Mouse (Mus musculus) MEL (cell line): Measurements from ENCODE around the gene Wdr60. TPM values are rescaled to one million over a fixed set of nuclear protein-coding genes. Genes with fewer than 3 reads are reported as not detected.

Experiments
- DNase-seq: peaks from one replicate; pipeline ENCODE4 v3.0.0; 2011; ENCODE audit warnings: low read depth, low spot score
- H3K27ac ChIP-seq: 2 replicates; pipeline ENCODE4 v1.5.1; 2012; ENCODE audit warnings: low read depth, mild to moderate bottlenecking, control low read depth, low read length, moderate library complexity; ENCODE audit not compliant: control insufficient read depth
- H3K27me3 ChIP-seq, 2 experiments: fragments of 150-350 bp in 1 of 2; sonication (generic) in 1 of 2; 2 replicates each; pipeline ENCODE4 v1.6.1; 2012; ENCODE audit warnings: low read length in 2 of 2, mild to moderate bottlenecking in 2 of 2, improper control_type of control experiment in 1 of 2, moderate library complexity in 1 of 2; ENCODE audit not compliant: insufficient read depth in 2 of 2, control insufficient read depth in 1 of 2
- H3K36me3 ChIP-seq, 2 experiments: 2 replicates each; pipeline ENCODE4 v1.6.1; 2012 to 2014; ENCODE audit warnings: low read length in 2 of 2, improper control_type of control experiment in 1 of 2, inconsistent platforms in 1 of 2, mild to moderate bottlenecking in 1 of 2; ENCODE audit not compliant: insufficient read depth in 2 of 2, control insufficient read depth in 1 of 2
- H3K4me1 ChIP-seq, 2 experiments: fragments of 150-350 bp in 1 of 2; sonication (generic) in 1 of 2; 2 replicates each; pipeline ENCODE4 v1.6.1; 2012; ENCODE audit warnings: low read length in 2 of 2, improper control_type of control experiment in 1 of 2, mild to moderate bottlenecking in 1 of 2; ENCODE audit not compliant: insufficient read depth in 2 of 2, control insufficient read depth in 1 of 2
- H3K4me3 ChIP-seq, 2 experiments: fragments of 150-350 bp in 1 of 2; sonication (generic) in 1 of 2; 2 replicates each; pipeline ENCODE4 v1.5.1; 2012; ENCODE audit warnings: low read depth in 2 of 2, low read length in 2 of 2, mild to moderate bottlenecking in 2 of 2, moderate library complexity in 2 of 2, control low read depth in 1 of 2, improper control_type of control experiment in 1 of 2; ENCODE audit not compliant: control insufficient read depth in 1 of 2, insufficient read depth in 1 of 2
- H3K79me2 ChIP-seq: 2 replicates; pipeline ENCODE4 v1.6.1; 2012; ENCODE audit warnings: mild to moderate bottlenecking, low read length, moderate library complexity; ENCODE audit not compliant: control insufficient read depth, poor library complexity, insufficient read depth
- H3K9ac ChIP-seq: 2 replicates; pipeline ENCODE4 v1.6.1; 2012; ENCODE audit warnings: low read depth, mild to moderate bottlenecking, control low read depth, low read length, moderate library complexity; ENCODE audit not compliant: control insufficient read depth, poor library complexity, severe bottlenecking
- H3K9me3 ChIP-seq: fragments of 150-350 bp; sonication (generic); replicated peaks from 2 replicates; pipeline ENCODE4 v1.6.1; 2012; ENCODE audit warnings: mild to moderate bottlenecking, low read length, improper control_type of control experiment, moderate library complexity; ENCODE audit not compliant: insufficient read depth
- BHLHE40 ChIP-seq: IDR thresholded peaks from 2 replicates; pipeline ENCODE4 v1.6.1; 2012; ENCODE audit warnings: low read depth, mild to moderate bottlenecking, inconsistent platforms, low read length, improper control_type of control experiment, borderline replicate concordance
- CHD1 ChIP-seq: IDR thresholded peaks from 2 replicates; pipeline ENCODE4 v1.6.1; 2012; ENCODE audit warnings: low read depth, mild to moderate bottlenecking, inconsistent platforms, low read length, improper control_type of control experiment
- CTCF ChIP-seq, 3 experiments: IDR thresholded peaks in 2 of 3; conservative IDR thresholded peaks in 1 of 3; 2 replicates each; pipeline ENCODE4 v1.5.1; 2011 to 2012; ENCODE audit warnings: low read length in 3 of 3, low read depth in 2 of 3, mild to moderate bottlenecking in 2 of 3, improper control_type of control experiment in 1 of 3, inconsistent platforms in 1 of 3, mixed read lengths in 1 of 3, moderate library complexity in 1 of 3; ENCODE audit not compliant: control insufficient read depth in 1 of 3, insufficient read depth in 1 of 3, poor library complexity in 1 of 3, severe bottlenecking in 1 of 3
- E2F4 ChIP-seq: IDR thresholded peaks from 2 replicates; pipeline ENCODE4 v1.6.1; 2011; ENCODE audit warnings: low read depth, low read length, improper control_type of control experiment, borderline replicate concordance
- ELF1 ChIP-seq: IDR thresholded peaks from 2 replicates; pipeline ENCODE4 v1.6.1; 2014; ENCODE audit warnings: low read depth, mild to moderate bottlenecking, inconsistent platforms, low read length, improper control_type of control experiment, moderate library complexity
- EP300 ChIP-seq, 2 experiments: IDR thresholded peaks; 2 replicates each; pipeline ENCODE4 v1.6.1; 2011; ENCODE audit warnings: improper control_type of control experiment in 2 of 2, low read length in 2 of 2, low read depth in 1 of 2, mild to moderate bottlenecking in 1 of 2
- GABPA ChIP-seq: IDR thresholded peaks from 2 replicates; pipeline ENCODE4 v1.6.1; 2012; ENCODE audit warnings: low read depth, mild to moderate bottlenecking, inconsistent platforms, low read length, improper control_type of control experiment, moderate library complexity
- GATA1 ChIP-seq: IDR thresholded peaks from 2 replicates; pipeline ENCODE4 v1.6.1; 2011; ENCODE audit warnings: low read depth, low read length, improper control_type of control experiment
- JUND ChIP-seq: IDR thresholded peaks from 2 replicates; pipeline ENCODE4 v1.6.1; 2011; ENCODE audit warnings: low read depth, mild to moderate bottlenecking, improper control_type of control experiment, low read length
- KAT2A ChIP-seq: conservative IDR thresholded peaks from 2 replicates; pipeline ENCODE4 v1.6.1; 2012; ENCODE audit warnings: low read depth, low read length, improper control_type of control experiment, inconsistent platforms
- MAFK ChIP-seq: IDR thresholded peaks from 2 replicates; pipeline ENCODE4 v1.6.1; 2011; ENCODE audit warnings: low read depth, mild to moderate bottlenecking, low read length, improper control_type of control experiment, borderline replicate concordance
- MAX ChIP-seq: IDR thresholded peaks from 2 replicates; pipeline ENCODE4 v1.6.1; 2011; ENCODE audit warnings: low read length, improper control_type of control experiment
- MYC ChIP-seq: IDR thresholded peaks from 2 replicates; pipeline ENCODE4 v1.6.1; 2011; ENCODE audit warnings: low read depth, mild to moderate bottlenecking, low read length, improper control_type of control experiment, moderate library complexity
- NELFE ChIP-seq: IDR thresholded peaks from 2 replicates; pipeline ENCODE4 v1.6.1; 2011; ENCODE audit warnings: low read depth, low read length, improper control_type of control experiment
- NRF1 ChIP-seq: IDR thresholded peaks from 2 replicates; pipeline ENCODE4 v1.6.1; 2014; ENCODE audit warnings: low read depth, mild to moderate bottlenecking, inconsistent platforms, low read length, improper control_type of control experiment, moderate library complexity; ENCODE audit not compliant: poor library complexity, insufficient read depth, severe bottlenecking
- POLR2AphosphoS2 ChIP-seq: IDR thresholded peaks from 2 replicates; pipeline ENCODE4 v1.6.1; 2011; ENCODE audit warnings: low read length, improper control_type of control experiment
- POLR2AphosphoS5 ChIP-seq: IDR thresholded peaks from 2 replicates; pipeline ENCODE4 v1.6.1; 2012; ENCODE audit warnings: low read depth, borderline replicate concordance, mild to moderate bottlenecking, inconsistent platforms, low read length, moderate library complexity, mixed read lengths
- TBP ChIP-seq: IDR thresholded peaks from 2 replicates; pipeline ENCODE4 v1.8.0; 2011; ENCODE audit warnings: low read depth, low read length, improper control_type of control experiment
- TCF12 ChIP-seq: IDR thresholded peaks from 2 replicates; pipeline ENCODE4 v1.6.1; 2014; ENCODE audit warnings: low read depth, mild to moderate bottlenecking, inconsistent platforms, low read length, improper control_type of control experiment, moderate library complexity
- UBTF ChIP-seq: IDR thresholded peaks from 2 replicates; pipeline ENCODE4 v1.6.1; 2012; ENCODE audit warnings: low read depth, mild to moderate bottlenecking, inconsistent platforms, low read length, improper control_type of control experiment, moderate library complexity, borderline replicate concordance; ENCODE audit not compliant: insufficient read depth
- USF1 ChIP-seq: IDR thresholded peaks from 2 replicates; pipeline ENCODE4 v1.6.1; 2014; ENCODE audit warnings: low read depth, mild to moderate bottlenecking, inconsistent platforms, low read length, improper control_type of control experiment, moderate library complexity
- USF2 ChIP-seq, 2 experiments: IDR thresholded peaks; 2 replicates each; pipeline ENCODE4 v1.6.1; 2011 to 2012; ENCODE audit warnings: improper control_type of control experiment in 2 of 2, low read length in 2 of 2, borderline replicate concordance in 1 of 2, inconsistent platforms in 1 of 2, low read depth in 1 of 2, mild to moderate bottlenecking in 1 of 2; ENCODE audit not compliant: insufficient read depth in 1 of 2
- ZC3H11A ChIP-seq: IDR thresholded peaks from 2 replicates; pipeline ENCODE4 v1.6.1; 2012; ENCODE audit warnings: low read depth, mild to moderate bottlenecking, inconsistent platforms, low read length, improper control_type of control experiment
- ZKSCAN1 ChIP-seq: IDR thresholded peaks from 2 replicates; pipeline ENCODE4 v1.6.1; 2012; ENCODE audit warnings: low read depth, mild to moderate bottlenecking, inconsistent platforms, low read length, improper control_type of control experiment, moderate library complexity
- polyA plus RNA-seq, 2 experiments: library from polyadenylated mRNA; stranded (reverse) in 1 of 2; unstranded in 1 of 2; fragments of >175 nt in 1 of 2; fragments of >200 nt in 1 of 2; gene quantifications; 2 replicates each; pipeline versions ENCODE4 v1.2.1 to v1.2.4; 2012; ENCODE audit warnings: low replicate concordance in 2 of 2, low read depth in 1 of 2; ENCODE audit not compliant: insufficient read length in 2 of 2, insufficient read depth in 1 of 2, missing spikeins in 1 of 2
- total RNA-seq: library from RNA; depleted of rRNA; stranded (reverse); fragments of 300-350 nt; gene quantifications from 2 replicates; pipeline ENCODE4 v1.2.3, GENCODE M21; 2012

The Wdr60 gene
- total and polyA plus RNA-seq, 3 experiments: 19.8 to 21.0 TPM; not detected in 1

DNA sequence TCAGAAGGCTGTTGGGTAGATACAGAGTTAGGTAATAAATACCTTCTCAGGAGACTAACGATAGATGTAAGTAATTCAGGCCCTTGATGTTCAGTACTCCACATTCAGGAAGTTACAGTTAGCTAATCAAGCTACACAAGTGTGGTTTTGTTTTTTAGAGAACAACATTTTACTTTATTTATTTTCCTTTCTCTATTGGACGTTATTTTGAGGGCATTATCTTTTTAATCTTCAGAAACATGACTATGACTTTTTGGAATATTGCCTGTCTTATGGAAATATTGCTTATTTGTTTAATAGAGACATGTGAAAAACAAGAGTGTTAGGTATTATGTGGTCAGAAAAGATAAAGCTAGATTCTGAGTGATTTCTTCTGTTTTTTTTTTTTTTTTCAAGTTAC, 30.4 kb upstream of the Wdr60 start (continued):
- TF ChIP-seq POLR2AphosphoS5: no peak
- TF ChIP-seq CTCF (IDR thresholded peaks at IDR 0.05 in 2 of 3, conservative IDR thresholded peaks at IDR 0.05 in 1 of 3; ENCODE audit: control insufficient read depth in 1 of 3, insufficient read depth in 1 of 3, low read depth in 2 of 3, low read length in 3 of 3, poor library complexity in 1 of 3, severe bottlenecking in 1 of 3): no peak
- no peak for TF ChIP-seq MAFK
- TF ChIP-seq UBTF: no peak
- peak; percentile 77 for TF ChIP-seq ELF1
- peak; percentile 89 for TF ChIP-seq GATA1
- no peak for TF ChIP-seq ZC3H11A
- TF ChIP-seq EP300 (IDR thresholded peaks at IDR 0.05; ENCODE audit: low read depth in 1 of 2, low read length in 2 of 2): peak; percentile 93 to 97
- TF ChIP-seq NELFE: no peak
- no peak for TF ChIP-seq ZKSCAN1
- no peak for TF ChIP-seq POLR2AphosphoS2
- peak; percentile 64; the same call in 1 of the 2 replicates for TF ChIP-seq CHD1
- TF ChIP-seq JUND: no peak
- no peak for TF ChIP-seq GABPA
- no peak for TF ChIP-seq USF2 (IDR thresholded peaks at IDR 0.05; ENCODE audit: borderline replicate concordance in 1 of 2, insufficient read depth in 1 of 2, low read depth in 1 of 2, low read length in 2 of 2)
- peak; percentile 82 for TF ChIP-seq TCF12
- no peak for TF ChIP-seq TBP
- no peak for TF ChIP-seq NRF1
- TF ChIP-seq USF1: no peak
- TF ChIP-seq E2F4: no peak
- TF ChIP-seq MYC: 0 out of 2 replicates have a peak, but pooled peaks have one; percentile 53

DNA sequence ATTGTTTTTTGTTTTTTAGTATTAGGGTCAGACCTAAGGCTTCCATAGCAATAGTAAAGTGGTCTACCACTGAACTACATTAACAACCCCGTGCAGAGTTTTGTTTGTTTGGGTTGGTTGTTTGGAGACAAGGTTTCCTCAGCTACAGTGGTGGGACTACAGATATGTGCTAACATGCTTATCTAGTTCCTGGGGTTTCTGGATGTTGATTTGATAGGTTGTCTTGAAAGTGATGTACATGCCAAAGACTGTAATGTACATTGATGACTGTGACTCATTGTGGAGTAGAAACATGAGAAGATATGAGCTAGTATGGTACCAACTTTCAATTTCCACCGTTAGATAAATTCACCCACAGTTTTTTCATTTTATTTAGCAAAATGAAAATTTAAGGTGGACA, 20.7 kb upstream of the Wdr60 start:
- H3K4me3 ChIP-seq: peak overlapping the region; percentile 26 to 89; a peak in 3 of 4 replicates
- peaks cover 7 to 36% of the 10 kb centered on the region in 2 experiments for H3K36me3 ChIP-seq
- H3K27me3 ChIP-seq: no peaks in the 10 kb centered on the region
- peaks cover 14 to 29% of the 10 kb centered on the region in 2 experiments for H3K4me1 ChIP-seq
- H3K79me2 ChIP-seq: peaks cover 55% of the 10 kb centered on the region
- H3K27ac ChIP-seq: peak overlapping the region; percentile 45
- peak; percentile 84 for DNase-seq
- peak overlapping the region; percentile 43 for H3K9ac ChIP-seq
- TF ChIP-seq MAX: no peak
- no peak for TF ChIP-seq KAT2A
- peak; percentile 90 for TF ChIP-seq GATA1
- TF ChIP-seq POLR2AphosphoS2: no peak
- TF ChIP-seq TBP: no peak
- no peak for TF ChIP-seq BHLHE40
- no peaks in the 10 kb centered on the region for H3K9me3 ChIP-seq
